9 mouse cellular contexts compared by ENCODE assay signal in the genomic region with DNA sequence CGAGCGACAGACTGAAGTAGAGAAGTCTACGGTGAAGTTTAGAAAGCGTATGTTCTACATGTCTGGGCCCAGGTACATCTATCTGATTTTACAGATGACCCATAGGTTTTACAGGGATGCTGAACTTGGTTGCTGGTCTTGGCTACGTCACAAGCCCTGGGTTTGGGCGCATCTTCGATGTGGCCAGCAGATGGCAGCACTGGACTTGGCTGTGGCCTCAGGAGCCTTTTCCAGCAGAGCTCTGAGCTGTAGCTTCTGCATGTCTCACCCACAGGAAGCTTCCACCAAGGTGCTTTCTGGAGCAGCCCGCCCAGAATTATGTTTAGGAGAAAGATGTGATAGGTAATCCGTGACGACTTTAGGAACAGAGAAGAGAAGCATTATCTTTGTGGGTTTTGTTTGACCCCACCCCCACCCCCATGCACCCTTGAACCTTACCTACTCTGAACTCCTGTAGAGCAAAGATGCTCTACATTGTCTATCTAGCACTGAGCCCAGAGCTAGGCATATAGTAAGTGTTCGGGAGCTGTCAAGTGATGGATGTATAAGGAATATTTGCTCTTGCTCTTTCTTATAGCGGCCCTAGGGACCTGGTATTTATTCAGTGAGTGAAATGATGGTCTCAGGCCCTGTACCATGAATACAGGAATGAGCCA. TPM values are rescaled to one million over a fixed set of nuclear protein-coding genes. Genes with fewer than 3 reads are reported as not detected.
DNase-seq lines count a peak whose midpoint lies in the region; ATAC-seq lines count a peak whose summit lies in the region.
"Had no signal": no experiment of that assay in that cellular context is flagged by ENCODE, and none has a peak within 500 bp of the region (broad histone marks: within the 10 kb centered on the region; RNA-seq: fewer than 3 reads in every experiment).

No protein-coding gene starts in this region.

- H3K4me1 ChIP-seq in hindbrain, embryonic 14.5 days (replicated peaks; ENCODE audit: control insufficient read depth, insufficient read depth, low read length), result no peaks in the 10 kb centered on the region

- no peaks in the 10 kb centered on the region for H3K36me3 ChIP-seq in hindbrain, embryonic 14.5 days (replicated peaks; ENCODE audit: control insufficient read depth, insufficient read depth)

- WGBS in hindbrain, embryonic 14.5 days, result 31% methylated on average over 12 of the region's 12 CpGs

- H3K9me3 ChIP-seq in hindbrain, embryonic 14.5 days (ENCODE audit: control insufficient read depth, low read length), result no peaks in the 10 kb centered on the region

- no peak overlapping the region for H3K27ac ChIP-seq in hindbrain, embryonic 14.5 days

- H3K4me2 ChIP-seq in hindbrain, embryonic 14.5 days (replicated peaks), result no peak overlapping the region

- H3K27me3 ChIP-seq in hindbrain, embryonic 14.5 days (ENCODE audit: control insufficient read depth, insufficient read depth, low read length), result no peaks in the 10 kb centered on the region

- DNase-seq in NIH3T3 (ENCODE audit: low read depth), result peak; percentile 96
- peak; percentile 93 to 96 for DNase-seq in cerebellum, postnatal 10 days
- DNase-seq in frontal cortex, postnatal 14 days (ENCODE audit: low spot score in 2 of 2), result peak; percentile 79 to 83
- peak; percentile 84 for DNase-seq in hindbrain, embryonic 14.5 days (ENCODE audit: low spot score)
- DNase-seq in layer of hippocampus, postnatal 14 days (ENCODE audit: low spot score in 2 of 2), result peak; percentile 76 to 90
- DNase-seq in lung, postnatal 10 days, result peak; percentile 94
- DNase-seq in retina, adult 2 months (ENCODE audit: low read depth, low spot score), result peak; percentile 66
- peak; percentile 89 for DNase-seq in thymus, postnatal 14 days

- H3K9ac ChIP-seq in hindbrain, embryonic 14.5 days, result no peak overlapping the region

- ATAC-seq in hindbrain, embryonic 14.5 days (ENCODE audit: low FRiP score), result peak; percentile 72; the same call in 1 of the 2 replicates

- H3K4me3 ChIP-seq in hindbrain, embryonic 14.5 days (replicated peaks; ENCODE audit: low read length), result no peak overlapping the region
- H3K4me3 ChIP-seq: myocyte had no signal

RNA-seq across cellular contexts. Expression of gene Mpzl1, which starts 50.7 kb away (rescaled TPM):
- polyA plus RNA-seq in hindbrain, embryonic 14.5 days (2014; fragmentation: Nextera tagmentation; extraction: Ambion mirVana), result 176 and 179 TPM in 2 replicates
- 10 to 100 TPM; 73.9 to 80.1 TPM for total RNA-seq in layer of hippocampus, postnatal 14 days (2021)
